Mouse (Mus musculus): ENCODE results near the gene Ugt1a6b. TPM values are rescaled to one million over a fixed set of nuclear protein-coding genes. Genes with fewer than 3 reads are reported as not detected.

Ugt1a6b gene
- total RNA-seq, 4 experiments from 2014 or later = 0.83 to 1.3 (median 1.1) TPM; not detected in 1

DNA sequence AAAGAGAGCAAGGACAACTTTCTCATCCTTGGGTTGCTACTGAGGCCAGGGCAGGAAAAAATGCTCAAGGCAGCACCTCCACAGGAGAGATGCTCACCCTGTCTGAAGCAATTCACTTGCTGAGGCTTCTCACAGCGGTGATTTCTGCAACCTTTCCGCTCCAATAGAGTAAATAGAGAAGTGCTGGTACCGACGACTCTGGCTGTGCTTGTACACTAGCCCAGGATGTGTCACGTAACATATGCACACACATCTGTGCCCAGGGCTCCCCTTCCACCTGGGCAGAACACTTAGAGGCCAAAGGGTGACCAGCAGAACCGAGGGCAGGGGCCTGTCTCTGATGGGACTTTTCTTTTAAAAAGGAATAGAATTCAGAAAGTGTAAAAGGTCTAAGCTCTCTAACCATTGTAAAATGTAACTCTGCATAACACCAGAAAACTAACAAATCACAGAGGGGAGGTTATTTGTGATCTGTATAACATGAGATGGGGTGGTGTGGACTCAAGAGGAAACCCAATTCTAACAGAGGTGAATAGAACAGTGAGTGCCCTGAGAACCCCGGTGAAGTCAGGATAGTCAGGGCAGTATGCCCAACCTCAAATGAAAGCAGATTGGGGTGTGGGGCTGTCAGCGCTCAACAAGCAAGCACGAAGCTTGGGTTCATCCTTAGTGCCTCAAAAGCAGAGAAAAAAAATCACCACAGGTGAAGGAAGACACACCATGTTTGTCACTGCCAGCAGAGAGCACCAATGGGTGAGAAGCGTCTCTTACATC, 157.7 kb downstream of the Ugt1a6b start:
- DNase-seq (ENCODE audit: low spot score) = no peak

DNA sequence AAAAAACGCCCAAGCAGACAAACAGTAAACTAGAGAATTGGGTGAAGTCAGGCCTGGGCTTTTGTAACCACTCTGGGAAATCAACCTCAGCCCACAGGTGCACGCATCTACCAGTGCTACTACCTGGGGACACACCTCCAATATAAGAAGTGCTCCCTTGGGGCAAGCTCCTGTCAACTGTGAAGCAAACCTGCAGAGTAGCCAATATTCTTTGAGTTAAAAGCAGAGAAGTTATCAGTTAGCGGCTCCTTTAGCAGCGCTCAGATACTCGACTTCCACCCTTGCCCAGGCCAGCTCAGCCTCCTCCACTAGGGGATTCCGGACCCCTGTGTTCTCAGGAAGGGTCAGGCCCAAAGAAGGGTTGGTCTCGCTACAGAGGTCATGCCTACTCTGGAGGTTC, 158.7 kb downstream of the Ugt1a6b start:
- no peak for DNase-seq (ENCODE audit: low spot score)

DNA sequence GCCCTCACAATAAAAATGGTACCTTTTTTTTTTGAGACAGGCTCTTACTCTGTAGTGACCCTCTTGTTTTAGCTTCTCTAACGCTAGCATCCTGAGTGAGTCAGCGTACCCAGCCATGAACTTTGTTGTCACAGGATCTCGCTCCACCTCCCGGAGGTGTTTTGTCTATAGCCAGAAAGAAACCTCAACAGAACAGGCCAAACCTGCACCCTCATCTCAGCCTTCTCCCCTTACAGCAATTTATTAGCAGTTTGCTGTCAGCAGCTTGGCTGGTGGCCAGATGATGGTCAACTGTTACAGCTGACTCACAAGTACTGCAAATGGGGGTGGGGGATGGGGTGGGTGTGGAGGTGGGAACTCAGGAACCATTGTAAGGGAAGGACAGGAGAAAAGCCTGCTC, 159.2 kb downstream of the Ugt1a6b start:
- no peak for DNase-seq (ENCODE audit: low spot score)

DNA sequence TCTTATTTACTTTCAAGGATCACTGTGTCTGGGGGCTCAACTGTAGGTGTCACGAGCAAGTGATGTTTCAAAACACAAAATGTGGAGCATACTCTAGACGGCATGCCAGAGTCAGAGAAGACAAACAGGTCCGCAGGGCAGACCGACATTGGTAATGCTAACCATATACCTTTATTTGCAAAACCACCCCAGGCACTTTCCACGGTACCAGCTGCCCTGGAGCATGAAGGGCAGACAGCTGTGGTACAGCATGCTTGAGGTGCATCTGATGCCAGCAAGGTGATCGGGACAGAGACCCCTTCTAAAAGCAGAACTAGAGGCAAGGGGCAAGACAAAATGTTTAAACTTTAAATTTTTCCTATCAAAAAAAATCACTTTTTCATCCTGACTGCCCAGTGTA, 159.9 kb downstream of the Ugt1a6b start:
- DNase-seq (ENCODE audit: low spot score) = no peak

DNA sequence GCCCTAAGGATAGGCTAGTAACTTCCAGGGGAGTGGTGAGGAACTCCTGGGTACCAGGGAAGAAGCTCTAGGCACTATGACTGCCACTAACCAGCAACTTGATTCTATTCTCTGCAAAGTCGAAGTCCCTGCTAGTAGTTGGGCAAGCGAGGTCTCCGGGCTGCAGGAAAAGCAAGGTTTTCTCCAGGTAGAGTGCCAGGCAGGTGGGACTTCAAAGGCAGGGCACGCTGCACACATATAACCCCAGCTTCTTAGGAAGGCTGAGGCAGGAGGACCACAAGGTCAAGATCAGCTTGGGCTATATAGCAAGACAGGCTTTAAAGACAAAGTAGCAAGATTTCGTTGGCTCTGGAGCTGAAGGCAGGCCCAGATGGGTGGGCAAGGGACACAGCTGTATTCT, 160.7 kb downstream of the Ugt1a6b start:
- no peak for DNase-seq (ENCODE audit: low spot score)

GRCm38 (mm10) chr1:88264237-88264868, 161.3 kb downstream of the Ugt1a6b start:
- no peak for DNase-seq (ENCODE audit: low spot score)

DNA sequence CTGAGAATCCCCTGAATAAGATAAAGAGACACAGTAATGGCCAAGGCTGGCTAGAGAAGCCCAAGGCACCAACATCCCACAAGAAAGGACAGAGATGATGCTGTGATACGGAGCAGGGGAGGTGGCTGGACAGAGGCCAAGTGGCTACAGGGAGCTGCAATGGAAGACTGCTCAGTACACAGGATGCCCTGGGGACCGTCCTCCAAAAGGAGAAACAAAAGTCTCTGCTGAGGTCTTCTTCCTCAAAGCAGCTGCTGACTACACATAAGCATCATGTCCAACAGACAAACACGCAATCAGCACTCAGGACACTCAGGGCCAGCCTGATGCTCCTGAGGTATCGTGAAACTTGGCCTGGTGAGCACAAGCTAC, 161.8 kb downstream of the Ugt1a6b start:
- no peak for DNase-seq (ENCODE audit: low spot score)

GRCm38 (mm10) chr1:88266123-88266522, 163.1 kb downstream of the Ugt1a6b start:
- DNase-seq (ENCODE audit: low spot score) = no peak

DNA sequence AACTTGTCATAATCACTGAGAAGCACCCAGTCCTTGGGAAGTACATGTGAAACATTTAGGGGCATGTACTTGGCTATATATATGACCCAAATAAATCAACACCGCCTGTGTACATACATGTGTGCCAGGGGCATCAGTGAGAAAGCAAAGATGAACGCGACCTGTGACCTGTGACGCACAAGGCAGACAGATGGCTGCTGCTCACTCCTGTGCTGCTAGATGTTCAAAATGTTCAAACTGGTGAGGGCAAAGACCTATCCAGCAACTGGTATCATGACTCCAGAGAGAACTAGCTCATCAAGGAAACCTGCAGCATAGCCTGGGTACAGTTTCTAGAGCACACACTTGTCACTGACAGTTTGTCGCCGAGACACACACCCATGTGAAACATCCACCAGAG, 164.4 kb downstream of the Ugt1a6b start:
- no peak for DNase-seq (ENCODE audit: low spot score)

GRCm38 (mm10) chr1:88268070-88268469, 165.0 kb downstream of the Ugt1a6b start:
- no peak for DNase-seq (ENCODE audit: low spot score)

Other genes starting within 250 kb of the Ugt1a6b start
- gene Dgkd, start 250.0 kb upstream of the Ugt1a6b start, total RNA-seq (2022) = 10 to 100 TPM; 33.5 to 43.2 (median 42.0) TPM
- 10 to 100 TPM; 13.8 to 17.4 (median 15.6) TPM for gene Usp40, start 94.7 kb upstream of the Ugt1a6b start, total RNA-seq (2022)
- gene Ugt1a10, start 47.9 kb upstream of the Ugt1a6b start, total RNA-seq (2022) = not detected
- gene Ugt1a9, start 32.5 kb upstream of the Ugt1a6b start, total RNA-seq (2022) = not detected
- not detected for gene Ugt1a8, start 15.4 kb upstream of the Ugt1a6b start, total RNA-seq (2022)
- 1 to 10 TPM in 2 of 4 experiments, under 1 TPM in 2; 0.68 to 1.4 (median 0.95) TPM for gene Ugt1a7c, start 8.2 kb upstream of the Ugt1a6b start, total RNA-seq (2022)
- gene Ugt1a6a, start 31.6 kb downstream of the Ugt1a6b start, total RNA-seq (2022) = 1 to 10 TPM; 1.6 to 2.6 (median 2.4) TPM
- gene Ugt1a5, start 62.8 kb downstream of the Ugt1a6b start, total RNA-seq (2022) = under 1 TPM in 3 of 4 experiments, not detected in 1; 0.12 to 0.26 (median 0.22) TPM
- under 1 TPM in 1 of 4 experiments, not detected in 3; 0.12 TPM for gene Ugt1a2, start 97.3 kb downstream of the Ugt1a6b start, total RNA-seq (2022)
- gene Dnajb3, start 102.5 kb downstream of the Ugt1a6b start, total RNA-seq (2022) = under 1 TPM; 0.26 to 0.60 (median 0.41) TPM
- gene Ugt1a1, start 108.7 kb downstream of the Ugt1a6b start, total RNA-seq (2022) = not detected
- under 1 TPM in 1 of 4 experiments, not detected in 3; 0.35 TPM for gene Mroh2a, start 123.7 kb downstream of the Ugt1a6b start, total RNA-seq (2022)
- gene Hjurp, start 174.4 kb downstream of the Ugt1a6b start, total RNA-seq (2022) = 10 to 100 TPM; 10.6 to 14.2 (median 11.0) TPM
- not detected for gene Trpm8, start 174.4 kb downstream of the Ugt1a6b start, total RNA-seq (2022)

Data from heart, adult 8-10 months (tissue).